Mouse (Mus musculus) myocyte (in vitro differentiated cells): ENCODE measurements at regions not wholly inside any gene's neighbourhood (a gene's known extent, or its start where the extent isn't known, plus 50 kb on each side); places are given as distances from the start of the nearest gene placed in this dataset.

Source experiments
- H3K27me3 ChIP-seq: one replicate; pipeline ENCODE4 v1.6.1; 2011; ENCODE audit not compliant: control insufficient read depth, insufficient read depth, insufficient read length
- H3K36me3 ChIP-seq: one replicate; pipeline ENCODE4 v1.6.1; 2011; ENCODE audit not compliant: control insufficient read depth, insufficient read depth
- H3K4me2 ChIP-seq: one replicate; pipeline ENCODE4 v1.6.1; 2011; ENCODE audit warnings: low read depth, control low read depth
- H3K4me3 ChIP-seq: one replicate; pipeline ENCODE4 v1.5.1; 2011; ENCODE audit warnings: mild to moderate bottlenecking, control low read depth, moderate library complexity
- H3K79me2 ChIP-seq: one replicate; pipeline ENCODE4 v1.6.1; 2011; ENCODE audit not compliant: control insufficient read depth, insufficient read depth
- H3ac ChIP-seq: one replicate; pipeline ENCODE4 v1.6.1; 2011; ENCODE audit not compliant: control insufficient read depth, insufficient read length
- CEBPB ChIP-seq: IDR thresholded peaks from 2 replicates; pipeline ENCODE4 v1.6.1; 2011; ENCODE audit warnings: mild to moderate bottlenecking, moderate library complexity; ENCODE audit not compliant: poor library complexity, insufficient read depth, severe bottlenecking
- E2F4 ChIP-seq: IDR thresholded peaks from one replicate; pipeline ENCODE4 v1.6.1; 2011; ENCODE audit warnings: mild to moderate bottlenecking, control low read depth, moderate library complexity; ENCODE audit not compliant: insufficient read depth
- MAX ChIP-seq: IDR thresholded peaks from one replicate; pipeline ENCODE4 v1.6.1; 2011; ENCODE audit warnings: low read depth, mild to moderate bottlenecking, control low read depth
- MYOD1 ChIP-seq, 3 experiments: IDR thresholded peaks; one replicate each; pipeline ENCODE4 v1.6.1; 2011; ENCODE audit warnings: control low read depth in 2 of 3, low read depth in 2 of 3, mild to moderate bottlenecking in 2 of 3, moderate library complexity in 1 of 3; ENCODE audit not compliant: insufficient read length in 2 of 3, control insufficient read depth in 1 of 3
- MYOG ChIP-seq, 3 experiments: IDR thresholded peaks; one replicate each; pipeline ENCODE4 v1.6.1; 2011; ENCODE audit warnings: control low read depth in 2 of 3, low read depth in 2 of 3, mild to moderate bottlenecking in 2 of 3; ENCODE audit not compliant: insufficient read length in 2 of 3, control insufficient read depth in 1 of 3, insufficient read depth in 1 of 3
- POLR2A ChIP-seq: IDR thresholded peaks from one replicate; pipeline ENCODE4 v1.6.1; 2011; ENCODE audit warnings: low read depth, mild to moderate bottlenecking, control low read depth, moderate library complexity; ENCODE audit not compliant: insufficient read length
- POLR2AphosphoS2 ChIP-seq: IDR thresholded peaks from one replicate; pipeline ENCODE4 v1.6.1; 2011; ENCODE audit warnings: low read depth, control low read depth; ENCODE audit not compliant: insufficient read length
- REST ChIP-seq: IDR thresholded peaks from one replicate; pipeline ENCODE4 v1.6.1; 2011; ENCODE audit warnings: mild to moderate bottlenecking, control low read depth, moderate library complexity; ENCODE audit not compliant: insufficient read depth, insufficient read length
- SRF ChIP-seq: IDR thresholded peaks from one replicate; pipeline ENCODE4 v1.6.1; 2011; ENCODE audit warnings: low read depth; ENCODE audit not compliant: control insufficient read depth, insufficient read length
- TCF12 ChIP-seq: IDR thresholded peaks from one replicate; pipeline ENCODE4 v1.6.1; 2011; ENCODE audit warnings: mild to moderate bottlenecking, control low read depth; ENCODE audit not compliant: poor library complexity, insufficient read depth, severe bottlenecking
- TCF3 ChIP-seq: IDR thresholded peaks from one replicate; pipeline ENCODE4 v1.6.1; 2011; ENCODE audit warnings: low read depth, control low read depth; ENCODE audit not compliant: insufficient read length
- USF1 ChIP-seq: IDR thresholded peaks from one replicate; pipeline ENCODE4 v1.6.1; 2011; ENCODE audit warnings: low read depth, mild to moderate bottlenecking, control low read depth, moderate library complexity

DNA sequence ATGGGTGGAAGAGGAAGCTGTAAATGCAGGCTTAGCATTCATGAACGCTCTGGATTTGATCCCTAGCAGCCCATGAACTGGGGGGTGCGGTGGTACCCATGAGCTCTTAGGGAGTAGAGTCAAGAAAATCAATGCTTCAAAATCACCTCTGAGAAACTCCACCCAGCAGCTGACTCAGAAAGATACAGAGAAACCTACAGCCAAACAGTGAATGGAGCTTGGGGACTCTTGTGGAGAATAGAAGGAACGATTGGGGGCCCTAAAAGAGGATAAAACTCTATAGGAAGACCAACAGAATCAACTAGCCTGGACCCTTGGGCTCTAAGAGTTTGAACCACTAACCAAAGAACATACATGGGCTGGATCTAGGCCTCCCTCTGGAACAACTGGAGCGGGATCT lies 177.6 kb downstream of the Ube2e3 start:
- TF ChIP-seq POLR2A (no peak), POLR2AphosphoS2 (no peak), TCF3 (no peak), SRF (no peak), MYOD1 (IDR thresholded peaks at IDR 0.05; ENCODE audit: control insufficient read depth in 1 of 3, insufficient read length in 2 of 3, low read depth in 2 of 3) (no peak), MYOG (IDR thresholded peaks at IDR 0.05; ENCODE audit: control insufficient read depth in 1 of 3, insufficient read depth in 1 of 3, insufficient read length in 2 of 3, low read depth in 2 of 3) (no peak), CEBPB (no peak), TCF12 (no peak), E2F4 (no peak), MAX (no peak), REST (no peak), USF1 (no peak)
- Histone ChIP-seq H3K27me3 (no peaks in the 10 kb centered on the region), H3K79me2 (no peaks in the 10 kb centered on the region), H3ac (no peak overlapping the region), H3K36me3 (no peaks in the 10 kb centered on the region), H3K4me2 (no peak overlapping the region), H3K4me3 (no peak overlapping the region)

DNA sequence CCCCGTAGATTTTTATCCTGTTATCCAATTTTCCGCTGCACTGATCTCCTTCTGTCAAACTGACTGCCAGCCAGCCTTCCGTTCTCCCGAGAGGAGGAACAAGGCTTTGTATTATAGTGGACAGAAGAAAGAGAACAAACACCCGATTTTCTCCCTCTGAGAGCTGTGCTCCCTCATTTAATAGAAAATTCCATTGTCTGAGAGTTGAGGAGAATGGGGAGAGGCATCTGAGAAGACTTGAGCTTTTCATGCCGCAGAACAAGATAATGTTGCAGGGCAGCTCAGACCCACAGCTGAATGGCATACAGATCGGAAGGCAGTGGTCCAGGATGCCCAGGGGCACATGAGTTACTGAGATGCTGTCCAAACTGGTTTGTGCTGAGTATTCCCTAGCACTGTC lies 180.1 kb downstream of the Ube2e3 start:
- TF ChIP-seq TCF3, result no peak
- TF ChIP-seq TCF12, result no peak
- no peak for TF ChIP-seq USF1
- no peak for TF ChIP-seq REST
- no peak for TF ChIP-seq SRF
- no peak for TF ChIP-seq POLR2A
- no peak for TF ChIP-seq CEBPB
- no peak for TF ChIP-seq E2F4
- TF ChIP-seq MYOD1 (IDR thresholded peaks at IDR 0.05; ENCODE audit: control insufficient read depth in 1 of 3, insufficient read length in 2 of 3, low read depth in 2 of 3), result no peak
- no peak for TF ChIP-seq MAX
- TF ChIP-seq POLR2AphosphoS2, result no peak
- H3K36me3 ChIP-seq, result no peaks in the 10 kb centered on the region
- no peaks in the 10 kb centered on the region for H3K27me3 ChIP-seq
- no peak overlapping the region for H3ac ChIP-seq
- H3K4me3 ChIP-seq, result no peak overlapping the region
- H3K79me2 ChIP-seq, result no peaks in the 10 kb centered on the region
- no peak overlapping the region for H3K4me2 ChIP-seq

DNA sequence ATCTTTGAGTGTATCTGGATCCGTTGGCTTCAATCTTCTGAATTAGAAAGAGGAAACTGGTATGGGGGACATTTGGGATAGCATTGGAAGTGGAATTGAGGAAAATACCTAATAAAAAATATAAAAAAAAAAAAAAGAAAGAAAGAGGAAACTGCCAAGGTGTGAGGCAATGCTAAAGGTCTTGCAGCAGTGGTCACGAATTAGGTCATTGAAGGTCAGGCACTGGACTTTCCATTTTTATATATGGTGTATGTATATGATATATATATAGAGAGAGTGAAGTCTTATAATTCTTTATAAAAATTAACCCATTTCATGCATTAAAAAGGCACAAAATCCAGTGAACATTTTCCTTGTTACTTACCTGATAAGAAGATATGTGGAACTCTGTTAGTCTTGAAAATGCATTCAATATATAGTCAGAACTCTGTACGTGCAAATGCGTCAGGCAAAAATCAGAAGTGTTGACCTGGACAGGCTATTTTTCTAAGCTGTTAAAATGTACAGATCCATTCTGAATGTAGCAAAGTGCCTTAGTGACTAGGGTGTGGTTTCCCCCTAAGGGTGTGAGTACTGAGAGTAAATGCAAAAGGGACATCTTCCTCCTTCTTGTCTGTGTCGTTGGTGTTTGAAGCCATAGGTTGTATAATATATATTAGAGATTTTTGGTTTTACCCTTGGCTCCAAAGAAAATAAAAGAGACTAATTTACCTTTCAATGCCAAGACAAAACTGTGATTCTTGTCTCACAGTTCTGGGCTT lies 181.0 kb downstream of the Ube2e3 start:
- Histone ChIP-seq H3ac (no peak overlapping the region), H3K36me3 (no peaks in the 10 kb centered on the region), H3K4me2 (no peak overlapping the region), H3K4me3 (no peak overlapping the region), H3K79me2 (no peaks in the 10 kb centered on the region), H3K27me3 (no peaks in the 10 kb centered on the region)
- TF ChIP-seq POLR2AphosphoS2, result no peak
- no peak for TF ChIP-seq MAX
- no peak for TF ChIP-seq USF1
- TF ChIP-seq TCF12, result no peak
- no peak for TF ChIP-seq SRF
- no peak for TF ChIP-seq MYOG (IDR thresholded peaks at IDR 0.05; ENCODE audit: control insufficient read depth in 1 of 3, insufficient read depth in 1 of 3, insufficient read length in 2 of 3, low read depth in 2 of 3)
- TF ChIP-seq E2F4, result no peak
- no peak for TF ChIP-seq POLR2A
- TF ChIP-seq REST, result no peak
- TF ChIP-seq CEBPB, result no peak
- TF ChIP-seq MYOD1 (IDR thresholded peaks at IDR 0.05; ENCODE audit: control insufficient read depth in 1 of 3, insufficient read length in 2 of 3, low read depth in 2 of 3), result no peak
- TF ChIP-seq TCF3, result no peak

DNA sequence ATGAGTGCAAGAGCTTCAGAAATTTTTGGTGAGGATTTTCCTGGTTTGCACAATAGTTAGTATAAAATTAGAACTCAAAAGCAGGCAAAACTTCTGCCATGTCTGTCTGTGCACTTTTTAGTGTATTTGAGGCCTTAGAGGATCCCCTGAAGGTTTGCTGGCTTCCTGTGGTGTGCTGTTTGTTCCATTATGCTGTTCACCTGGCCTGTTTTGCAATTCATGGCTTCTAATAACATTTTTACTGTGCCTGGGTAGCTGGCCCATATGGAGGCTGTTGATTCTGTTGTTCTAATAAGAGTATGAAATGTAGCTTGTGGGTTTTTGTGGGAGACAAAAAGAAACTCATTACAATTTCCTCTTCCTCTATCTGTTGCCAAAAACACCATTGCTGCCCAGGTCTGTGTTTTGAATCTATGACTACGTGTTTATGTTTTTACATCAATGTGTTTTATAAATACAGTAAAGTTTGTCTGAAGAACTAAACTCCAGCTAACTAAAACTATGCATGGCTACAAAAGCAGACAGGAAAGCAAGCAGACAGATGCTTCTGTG lies 182.6 kb downstream of the Ube2e3 start:
- TF ChIP-seq CEBPB, result no peak
- TF ChIP-seq MYOD1 (IDR thresholded peaks at IDR 0.05; ENCODE audit: control insufficient read depth in 1 of 3, insufficient read length in 2 of 3, low read depth in 2 of 3), result no peak
- TF ChIP-seq REST, result no peak
- TF ChIP-seq POLR2AphosphoS2, result no peak
- no peak for TF ChIP-seq MAX
- TF ChIP-seq SRF, result no peak
- no peak for TF ChIP-seq TCF12
- no peak for TF ChIP-seq POLR2A
- no peak for TF ChIP-seq E2F4
- TF ChIP-seq TCF3, result no peak
- no peak for TF ChIP-seq USF1
- no peak for TF ChIP-seq MYOG (IDR thresholded peaks at IDR 0.05; ENCODE audit: control insufficient read depth in 1 of 3, insufficient read depth in 1 of 3, insufficient read length in 2 of 3, low read depth in 2 of 3)
- Histone ChIP-seq H3ac (no peak overlapping the region), H3K27me3 (no peaks in the 10 kb centered on the region), H3K79me2 (no peaks in the 10 kb centered on the region), H3K4me3 (no peak overlapping the region), H3K36me3 (no peaks in the 10 kb centered on the region), H3K4me2 (no peak overlapping the region)
